Mouse (Mus musculus): ENCODE results near the gene Lrrc3b. TPM values are rescaled to one million over a fixed set of nuclear protein-coding genes. Genes with fewer than 3 reads are reported as not detected.

Lrrc3b gene
- 3.3 and 4.7 TPM in 2 replicates for polyA plus RNA-seq (2014; fragmentation: Nextera tagmentation; extraction: Ambion mirVana)

GRCm38 (mm10) chr14:15438485-15439157, at the start of gene Lrrc3b:
Lrrc3b (minus strand) TSS chr14:15438987.
- WGBS (ENCODE audit: insufficient replicate concordance), result under 1% methylated on average over 51 of the region's 51 CpGs
- Histone ChIP-seq H3K4me3 (ENCODE audit: low read depth, low read length) (peak within 1 kb of the TSS; percentile 70), H3K27ac (ENCODE audit: low read depth, low read length) (peak within 1 kb of the TSS; percentile 54; the same call in 1 of the 2 replicates)

GRCm38 (mm10) chr14:15477668-15478067, 38.9 kb upstream of the Lrrc3b start:
- ATAC-seq (replicated peaks; ENCODE audit: insufficient number of reproducible peaks, low FRiP score, low TSS enrichment), result no peak

More at GRCm38 (mm10) chr14:15438485-15439157, at the start of gene Lrrc3b:
- peak within 1 kb of the TSS; percentile 68 for H3K9ac ChIP-seq (ENCODE audit: low read depth, low read length)
- no peaks in the 10 kb centered on the region for H3K36me3 ChIP-seq (ENCODE audit: control insufficient read depth, insufficient read depth, low read length)
- peaks cover 4% of the 10 kb centered on the region; the same call in 1 of the 2 replicates for H3K4me1 ChIP-seq (ENCODE audit: control insufficient read depth, insufficient read depth, low read length)
- H3K9me3 ChIP-seq (replicated peaks; ENCODE audit: control insufficient read depth, low read length), result no peaks in the 10 kb centered on the region
- ATAC-seq (replicated peaks; ENCODE audit: insufficient number of reproducible peaks, low FRiP score, low TSS enrichment), result peak; percentile 75
- H3K27me3 ChIP-seq (ENCODE audit: control insufficient read depth, insufficient read depth, low read length), result peaks cover 6% of the 10 kb centered on the region; the same call in 1 of the 2 replicates
- peak within 1 kb of the TSS; percentile 91 for H3K4me2 ChIP-seq

GRCm38 (mm10) chr14:15438096-15438484, 697 bp downstream of the Lrrc3b start:
- Histone ChIP-seq H3K27me3 (ENCODE audit: control insufficient read depth, insufficient read depth, low read length) (peaks cover 6% of the 10 kb centered on the region; the same call in 1 of the 2 replicates), H3K4me2 (peak overlapping the region; percentile 91), H3K9me3 (replicated peaks; ENCODE audit: control insufficient read depth, low read length) (no peaks in the 10 kb centered on the region), H3K36me3 (ENCODE audit: control insufficient read depth, insufficient read depth, low read length) (no peaks in the 10 kb centered on the region), H3K4me1 (ENCODE audit: control insufficient read depth, insufficient read depth, low read length) (peaks cover 4% of the 10 kb centered on the region; the same call in 1 of the 2 replicates), H3K9ac (ENCODE audit: low read depth, low read length) (peak overlapping the region; percentile 68), H3K4me3 (ENCODE audit: low read depth, low read length) (peak overlapping the region; percentile 70), H3K27ac (ENCODE audit: low read depth, low read length) (no peak overlapping the region)
- ATAC-seq (replicated peaks; ENCODE audit: insufficient number of reproducible peaks, low FRiP score, low TSS enrichment), result 0 out of 2 replicates have a peak, but pooled peaks have one; percentile 27
- whole genome bisulfite sequencing (ENCODE audit: insufficient replicate concordance), result under 1% methylated on average over 11 of the region's 11 CpGs

More at GRCm38 (mm10) chr14:15477668-15478067, 38.9 kb upstream of the Lrrc3b start:
- Histone ChIP-seq H3K4me2 (no peak overlapping the region), H3K36me3 (ENCODE audit: control insufficient read depth, insufficient read depth, low read length) (no peaks in the 10 kb centered on the region), H3K27ac (ENCODE audit: low read depth, low read length) (no peak overlapping the region), H3K4me1 (ENCODE audit: control insufficient read depth, insufficient read depth, low read length) (no peaks in the 10 kb centered on the region; the same call in 1 of the 2 replicates), H3K9me3 (replicated peaks; ENCODE audit: control insufficient read depth, low read length) (no peaks in the 10 kb centered on the region), H3K9ac (ENCODE audit: low read depth, low read length) (no peak overlapping the region), H3K4me3 (ENCODE audit: low read depth, low read length) (no peak overlapping the region), H3K27me3 (ENCODE audit: control insufficient read depth, insufficient read depth, low read length) (no peaks in the 10 kb centered on the region)

GRCm38 (mm10) chr14:15437501-15437941, 1.3 kb downstream of the Lrrc3b start:
- no peaks in the 10 kb centered on the region for H3K9me3 ChIP-seq (replicated peaks; ENCODE audit: control insufficient read depth, low read length)
- WGBS (ENCODE audit: insufficient replicate concordance), result 3% methylated on average over 15 of the region's 15 CpGs
- peak overlapping the region; percentile 70 for H3K4me3 ChIP-seq (ENCODE audit: low read depth, low read length)
- ATAC-seq (replicated peaks; ENCODE audit: insufficient number of reproducible peaks, low FRiP score, low TSS enrichment), result no peak; the same call in 1 of the 2 replicates
- peaks cover 4% of the 10 kb centered on the region; the same call in 1 of the 2 replicates for H3K4me1 ChIP-seq (ENCODE audit: control insufficient read depth, insufficient read depth, low read length)
- H3K36me3 ChIP-seq (ENCODE audit: control insufficient read depth, insufficient read depth, low read length), result no peaks in the 10 kb centered on the region
- H3K27ac ChIP-seq (ENCODE audit: low read depth, low read length), result no peak overlapping the region
- H3K27me3 ChIP-seq (ENCODE audit: control insufficient read depth, insufficient read depth, low read length), result peaks cover 6% of the 10 kb centered on the region; the same call in 1 of the 2 replicates
- H3K9ac ChIP-seq (ENCODE audit: low read depth, low read length), result peak overlapping the region; percentile 68; the same call in 1 of the 2 replicates
- peak overlapping the region; percentile 91 for H3K4me2 ChIP-seq

GRCm38 (mm10) chr14:15437046-15437445, 1.7 kb downstream of the Lrrc3b start:
- no peak overlapping the region for H3K9ac ChIP-seq (ENCODE audit: low read depth, low read length)
- no peak for ATAC-seq (replicated peaks; ENCODE audit: insufficient number of reproducible peaks, low FRiP score, low TSS enrichment)
- H3K4me1 ChIP-seq (ENCODE audit: control insufficient read depth, insufficient read depth, low read length), result peaks cover 7% of the 10 kb centered on the region; the same call in 1 of the 2 replicates
- no peaks in the 10 kb centered on the region for H3K36me3 ChIP-seq (ENCODE audit: control insufficient read depth, insufficient read depth, low read length)
- peak overlapping the region; percentile 91 for H3K4me2 ChIP-seq
- no peaks in the 10 kb centered on the region for H3K9me3 ChIP-seq (replicated peaks; ENCODE audit: control insufficient read depth, low read length)
- 39% methylated on average over 4 of the region's 4 CpGs for WGBS (ENCODE audit: insufficient replicate concordance)
- no peak overlapping the region for H3K27ac ChIP-seq (ENCODE audit: low read depth, low read length)
- peaks cover 6% of the 10 kb centered on the region; the same call in 1 of the 2 replicates for H3K27me3 ChIP-seq (ENCODE audit: control insufficient read depth, insufficient read depth, low read length)
- H3K4me3 ChIP-seq (ENCODE audit: low read depth, low read length), result peak overlapping the region; percentile 70

GRCm38 (mm10) chr14:15436586-15436985, 2.2 kb downstream of the Lrrc3b start:
- no peak overlapping the region for H3K27ac ChIP-seq (ENCODE audit: low read depth, low read length)
- WGBS (ENCODE audit: insufficient replicate concordance), result 88% methylated on average over 4 of the region's 4 CpGs
- H3K27me3 ChIP-seq (ENCODE audit: control insufficient read depth, insufficient read depth, low read length), result peaks cover 6% of the 10 kb centered on the region; the same call in 1 of the 2 replicates
- no peaks in the 10 kb centered on the region for H3K9me3 ChIP-seq (replicated peaks; ENCODE audit: control insufficient read depth, low read length)
- no peak for ATAC-seq (replicated peaks; ENCODE audit: insufficient number of reproducible peaks, low FRiP score, low TSS enrichment)
- no peak overlapping the region for H3K4me3 ChIP-seq (ENCODE audit: low read depth, low read length)
- H3K4me1 ChIP-seq (ENCODE audit: control insufficient read depth, insufficient read depth, low read length), result peaks cover 8% of the 10 kb centered on the region; the same call in 1 of the 2 replicates
- no peak overlapping the region for H3K9ac ChIP-seq (ENCODE audit: low read depth, low read length)
- peak overlapping the region; percentile 91; the same call in 1 of the 2 replicates for H3K4me2 ChIP-seq
- no peaks in the 10 kb centered on the region for H3K36me3 ChIP-seq (ENCODE audit: control insufficient read depth, insufficient read depth, low read length)

GRCm38 (mm10) chr14:15432396-15432795, 6.4 kb downstream of the Lrrc3b start:
- H3K4me1 ChIP-seq (ENCODE audit: control insufficient read depth, insufficient read depth, low read length), result peaks cover 8% of the 10 kb centered on the region; the same call in 1 of the 2 replicates
- ATAC-seq (replicated peaks; ENCODE audit: insufficient number of reproducible peaks, low FRiP score, low TSS enrichment), result peak; percentile 77
- no peak overlapping the region for H3K4me2 ChIP-seq
- no peak overlapping the region for H3K9ac ChIP-seq (ENCODE audit: low read depth, low read length)
- peak overlapping the region; percentile 68 for H3K27ac ChIP-seq (ENCODE audit: low read depth, low read length)
- H3K36me3 ChIP-seq (ENCODE audit: control insufficient read depth, insufficient read depth, low read length), result no peaks in the 10 kb centered on the region
- WGBS (ENCODE audit: insufficient replicate concordance), result 4% methylated on average over 1 of the region's 1 CpGs
- H3K27me3 ChIP-seq (ENCODE audit: control insufficient read depth, insufficient read depth, low read length), result peaks cover 3% of the 10 kb centered on the region; the same call in 1 of the 2 replicates
- no peaks in the 10 kb centered on the region for H3K9me3 ChIP-seq (replicated peaks; ENCODE audit: control insufficient read depth, low read length)
- no peak overlapping the region for H3K4me3 ChIP-seq (ENCODE audit: low read depth, low read length)

GRCm38 (mm10) chr14:15421624-15422023, 17.2 kb downstream of the Lrrc3b start:
- no peak overlapping the region for H3K9ac ChIP-seq (ENCODE audit: low read depth, low read length)
- no peak overlapping the region for H3K4me2 ChIP-seq
- no peak for ATAC-seq (replicated peaks; ENCODE audit: insufficient number of reproducible peaks, low FRiP score, low TSS enrichment)
- no peaks in the 10 kb centered on the region for H3K36me3 ChIP-seq (ENCODE audit: control insufficient read depth, insufficient read depth, low read length)
- 79% methylated on average over 1 of the region's 1 CpGs for WGBS (ENCODE audit: insufficient replicate concordance)
- no peaks in the 10 kb centered on the region for H3K9me3 ChIP-seq (replicated peaks; ENCODE audit: control insufficient read depth, low read length)
- H3K27ac ChIP-seq (ENCODE audit: low read depth, low read length), result no peak overlapping the region
- no peaks in the 10 kb centered on the region for H3K27me3 ChIP-seq (ENCODE audit: control insufficient read depth, insufficient read depth, low read length)
- no peaks in the 10 kb centered on the region for H3K4me1 ChIP-seq (ENCODE audit: control insufficient read depth, insufficient read depth, low read length)
- no peak overlapping the region for H3K4me3 ChIP-seq (ENCODE audit: low read depth, low read length)
